10 mouse cellular contexts compared by ENCODE assay signal in genomic region chr6:14600543-14601249, GRCm38 (mm10).
DNase-seq lines count a peak whose midpoint lies in the region; ATAC-seq and TF ChIP-seq lines count a peak whose summit lies in the region.
"Had no signal": no experiment of that assay in that cellular context is flagged by ENCODE, and none has a peak within 500 bp of the region (broad histone marks: within the 10 kb centered on the region; RNA-seq: fewer than 3 reads in every experiment).

No protein-coding gene starts in this region.

- H3K36me3 ChIP-seq in liver, adult 2 months (ENCODE audit: control insufficient read depth, insufficient read depth, low read length), result no peaks in the 10 kb centered on the region
- H3K36me3 ChIP-seq in liver, embryonic 11.5 days (ENCODE audit: control insufficient read depth, insufficient read depth, low read length), result no peaks in the 10 kb centered on the region
- H3K36me3 ChIP-seq in hindbrain, embryonic 12.5 days, result no peaks in the 10 kb centered on the region
- H3K36me3 ChIP-seq in limb, embryonic 12.5 days, result no peaks in the 10 kb centered on the region
- no peaks in the 10 kb centered on the region for H3K36me3 ChIP-seq in heart, embryonic 10.5 days

- no peak for ATAC-seq in liver, embryonic 11.5 days (replicated peaks; ENCODE audit: low FRiP score)
- peak; percentile 95 for ATAC-seq in hindbrain, embryonic 12.5 days (ENCODE audit: low FRiP score)
- ATAC-seq in limb, embryonic 12.5 days (ENCODE audit: insufficient number of reproducible peaks, insufficient read depth, low FRiP score, low TSS enrichment, low read depth), result no peak

- H3K9ac ChIP-seq in liver, adult 2 months (ENCODE audit: low read depth, low read length), result no peak overlapping the region
- H3K9ac ChIP-seq in liver, embryonic 11.5 days (ENCODE audit: low read depth, low read length), result no peak overlapping the region
- H3K9ac ChIP-seq in hindbrain, embryonic 12.5 days, result no peak overlapping the region
- H3K9ac ChIP-seq in limb, embryonic 12.5 days (replicated peaks), result no peak overlapping the region

- no peaks in the 10 kb centered on the region for H3K4me1 ChIP-seq in liver, adult 2 months (ENCODE audit: control insufficient read depth, insufficient read depth, low read length)
- H3K4me1 ChIP-seq in liver, embryonic 11.5 days (replicated peaks; ENCODE audit: control insufficient read depth, insufficient read depth, low read length), result no peaks in the 10 kb centered on the region
- peaks cover 5% of the 10 kb centered on the region; the same call in 1 of the 2 replicates for H3K4me1 ChIP-seq in hindbrain, embryonic 12.5 days
- peaks cover 9% of the 10 kb centered on the region; the same call in 1 of the 2 replicates for H3K4me1 ChIP-seq in limb, embryonic 12.5 days (replicated peaks)
- no peaks in the 10 kb centered on the region for H3K4me1 ChIP-seq in heart, embryonic 10.5 days

- DNase-seq in liver, adult 2 months (ENCODE audit: extremely low read depth, low read depth, low spot score), result peak; percentile 80
- DNase-seq in liver, embryonic 11.5 days (ENCODE audit: low spot score), result no peak
- peak; percentile 38 for DNase-seq in retina, postnatal 1 day
- DNase-seq in left cerebral cortex, adult 9 months (ENCODE audit: low spot score in 2 of 2), result no peak
- DNase-seq in heart, embryonic 10.5 days (ENCODE audit: low spot score), result no peak
- no peak for DNase-seq in testis, postnatal 14 days (ENCODE audit: low spot score)
- DNase-seq: adrenal gland, adult 2 months; gastrocnemius, postnatal 10 days had no signal

- no peak overlapping the region for H3K4me2 ChIP-seq in liver, embryonic 11.5 days
- no peak overlapping the region for H3K4me2 ChIP-seq in hindbrain, embryonic 12.5 days (replicated peaks)
- 0 out of 2 replicates have a peak overlapping the region, but pooled peaks have one; percentile 15 for H3K4me2 ChIP-seq in limb, embryonic 12.5 days

- TF ChIP-seq POLR2A in liver, adult 2 months (IDR thresholded peaks at IDR 0.05; ENCODE audit: extremely low read depth, insufficient read depth, low read length), result no peak

- WGBS in liver, adult 2 months, result 52% methylated on average over 13 of the region's 13 CpGs
- WGBS in liver, embryonic 11.5 days, result 78% methylated on average over 13 of the region's 13 CpGs
- WGBS in hindbrain, embryonic 12.5 days, result 58% methylated on average over 13 of the region's 13 CpGs
- WGBS in limb, embryonic 12.5 days, result 61% methylated on average over 13 of the region's 13 CpGs
- WGBS in heart, embryonic 10.5 days, result 87% methylated on average over 13 of the region's 13 CpGs

- TF ChIP-seq CTCF in liver, adult 2 months (IDR thresholded peaks at IDR 0.05; ENCODE audit: low read depth, low read length), result no peak

- no peaks in the 10 kb centered on the region for H3K27me3 ChIP-seq in liver, adult 2 months (ENCODE audit: control insufficient read depth, insufficient read depth, low read length)
- no peaks in the 10 kb centered on the region for H3K27me3 ChIP-seq in liver, embryonic 11.5 days (replicated peaks; ENCODE audit: control insufficient read depth, insufficient read depth, low read length)
- H3K27me3 ChIP-seq in hindbrain, embryonic 12.5 days, result no peaks in the 10 kb centered on the region
- no peaks in the 10 kb centered on the region for H3K27me3 ChIP-seq in limb, embryonic 12.5 days
- no peaks in the 10 kb centered on the region for H3K27me3 ChIP-seq in heart, embryonic 10.5 days (ENCODE audit: insufficient read depth, poor library complexity, severe bottlenecking)

- no peak overlapping the region for H3K27ac ChIP-seq in liver, adult 2 months (replicated peaks; ENCODE audit: insufficient read depth, low read depth, low read length)
- no peak overlapping the region for H3K27ac ChIP-seq in liver, embryonic 11.5 days (ENCODE audit: low read depth, low read length)
- no peak overlapping the region for H3K27ac ChIP-seq in hindbrain, embryonic 12.5 days
- H3K27ac ChIP-seq in limb, embryonic 12.5 days, result no peak overlapping the region
- H3K27ac ChIP-seq in heart, embryonic 10.5 days, result no peak overlapping the region

- no peaks in the 10 kb centered on the region for H3K79me2 ChIP-seq in liver, adult 2 months (ENCODE audit: control insufficient read depth, insufficient read depth, low read length)

- no peak overlapping the region for H3K4me3 ChIP-seq in liver, adult 2 months (ENCODE audit: insufficient read depth, low read depth, low read length)
- H3K4me3 ChIP-seq in liver, embryonic 11.5 days (ENCODE audit: low read depth, low read length), result no peak overlapping the region
- H3K4me3 ChIP-seq in hindbrain, embryonic 12.5 days, result no peak overlapping the region
- no peak overlapping the region for H3K4me3 ChIP-seq in limb, embryonic 12.5 days (replicated peaks)
- no peak overlapping the region for H3K4me3 ChIP-seq in heart, embryonic 10.5 days

- no peaks in the 10 kb centered on the region for H3K9me3 ChIP-seq in liver, embryonic 11.5 days (ENCODE audit: control insufficient read depth, low read length)
- no peaks in the 10 kb centered on the region for H3K9me3 ChIP-seq in hindbrain, embryonic 12.5 days (replicated peaks)
- H3K9me3 ChIP-seq in limb, embryonic 12.5 days, result no peaks in the 10 kb centered on the region
- no peaks in the 10 kb centered on the region for H3K9me3 ChIP-seq in heart, embryonic 10.5 days

Comparison
In these comparisons a context has a peak if more than half of its experiments do, and no peak if none do; other contexts are left out.
1. DNase-seq: peak in liver, adult 2 months (single experiment) and retina, postnatal 1 day (single experiment); none in liver, embryonic 11.5 days (single experiment), left cerebral cortex, adult 9 months (0 of 2), heart, embryonic 10.5 days (single experiment) and testis, postnatal 14 days (single experiment).